Mouse (Mus musculus) adrenal gland, adult 2 months (tissue): ENCODE results near the gene Wwp2. TPM values are rescaled to one million over a fixed set of nuclear protein-coding genes. Genes with fewer than 3 reads are reported as not detected.

Experiments used
- DNase-seq: peaks from one replicate; pipeline ENCODE4 v3.0.0; 2021
- polyA plus RNA-seq: library from polyadenylated mRNA; depleted of rRNA; stranded (reverse); fragments of >200 nt; gene quantifications from 2 replicates; pipeline ENCODE4 v1.2.3, GENCODE M21; 2012
- total RNA-seq, 2 experiments: library from RNA; stranded (reverse); gene quantifications; 2 replicates each; pipeline ENCODE4 v1.2.3; 2021

Wwp2 gene
- total and polyA plus RNA-seq, 3 experiments: 22.2 to 34.5 (median 30.8) TPM

- DNase-seq: no peak
Measured at GRCm38 (mm10) chr8:107510766-107511165, 74.6 kb downstream of the Wwp2 start.

- no peak for DNase-seq
Measured at GRCm38 (mm10) chr8:107513249-107513648, 77.1 kb downstream of the Wwp2 start.

DNA sequence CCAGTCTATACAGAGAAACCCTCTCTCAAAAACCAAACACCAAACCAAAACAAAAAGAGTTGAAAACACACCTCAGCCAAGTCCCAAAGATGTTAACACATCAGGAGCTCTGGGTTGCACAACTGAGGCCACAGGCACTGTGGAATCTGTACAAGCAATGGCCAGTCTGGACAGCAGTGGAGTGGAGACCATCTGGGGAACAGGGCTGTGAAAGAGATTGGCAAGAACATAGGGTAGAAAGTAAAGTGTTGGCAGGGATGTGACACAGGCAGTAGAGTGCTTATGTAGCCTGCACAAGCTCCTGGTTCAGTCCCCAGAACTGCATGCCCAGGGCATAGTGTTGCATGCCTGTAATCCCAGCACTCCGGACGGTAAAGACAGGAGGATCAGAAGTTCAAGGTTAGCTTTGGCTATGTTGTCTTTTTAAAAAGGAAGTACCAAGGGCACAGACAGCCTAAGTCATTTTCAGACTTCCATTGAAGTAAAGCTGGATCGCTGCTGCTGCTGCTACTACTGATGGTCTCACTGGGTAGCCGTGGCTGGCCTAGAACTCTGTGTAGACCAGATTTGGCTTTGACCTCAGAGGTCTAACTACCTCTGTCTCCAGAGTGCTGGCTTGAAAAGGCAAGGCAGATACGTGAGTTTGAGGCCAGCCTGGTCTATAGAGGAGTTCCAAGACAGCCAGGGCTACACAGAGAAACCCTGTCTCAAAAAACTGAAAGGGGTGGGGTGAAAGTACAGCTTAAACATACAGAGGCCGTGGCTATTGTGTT lies 79.0 kb downstream of the Wwp2 start:
- peak; percentile 17 for DNase-seq

- DNase-seq: no peak
Measured at GRCm38 (mm10) chr8:107518726-107519125, 82.6 kb downstream of the Wwp2 start.

- DNase-seq: no peak
Measured at GRCm38 (mm10) chr8:107519860-107520259, 83.7 kb downstream of the Wwp2 start.

DNA sequence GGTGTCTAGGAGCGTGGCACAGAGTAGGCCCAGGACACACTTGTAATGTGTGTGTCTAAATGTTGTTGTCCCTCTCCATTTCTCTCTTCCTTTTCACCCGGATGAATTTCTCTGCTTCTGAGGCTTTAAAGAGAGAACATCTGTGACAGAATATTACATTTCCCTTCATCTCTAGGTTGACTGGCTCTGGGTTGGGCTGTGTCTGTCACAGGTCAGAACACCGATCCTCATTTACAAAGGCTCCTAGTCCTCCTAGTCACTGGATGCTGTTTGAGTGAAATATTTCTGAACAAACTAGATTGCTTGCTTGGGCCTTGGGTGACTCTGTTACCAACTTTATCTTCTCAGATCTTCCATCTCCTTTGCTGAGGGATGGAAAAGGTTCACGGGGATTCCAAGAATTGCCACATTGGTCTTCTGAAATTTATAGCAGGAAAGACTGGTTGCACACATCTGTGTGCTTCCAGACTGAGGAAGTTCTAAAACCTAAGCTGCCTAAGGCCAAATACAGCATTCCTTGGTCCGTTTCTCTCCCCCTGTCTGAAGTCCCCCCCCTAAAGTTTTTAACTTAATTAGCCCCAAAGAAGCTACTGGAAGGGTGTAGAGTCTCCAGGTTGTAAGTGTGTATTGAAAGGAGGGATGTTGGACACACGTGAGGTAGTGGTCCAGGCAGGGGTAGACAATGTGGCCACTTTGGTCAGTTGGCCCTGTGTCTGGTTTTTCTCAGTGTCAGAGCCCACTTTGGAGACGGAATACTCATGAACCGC lies 85.8 kb downstream of the Wwp2 start:
- no peak for DNase-seq

DNA sequence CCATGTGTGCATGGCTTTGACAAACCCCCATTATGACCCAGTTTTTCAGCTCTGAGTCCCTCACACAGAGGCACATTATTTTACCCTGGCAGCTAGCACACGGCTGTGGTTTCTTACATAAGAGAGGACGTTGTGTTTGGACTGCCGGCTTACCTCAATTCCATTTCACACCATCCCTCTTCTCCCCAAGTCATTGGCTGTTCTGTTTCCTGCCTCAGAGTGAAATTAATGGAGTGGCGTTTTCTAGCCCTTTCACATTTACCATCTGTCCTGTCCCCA lies 86.3 kb downstream of the Wwp2 start:
- DNase-seq: no peak

- no peak for DNase-seq
Measured at GRCm38 (mm10) chr8:107524535-107524934, 88.4 kb downstream of the Wwp2 start.

GRCm38 (mm10) chr8:107528786-107529185 lies 92.6 kb downstream of the Wwp2 start:
- no peak for DNase-seq

GRCm38 (mm10) chr8:107537472-107537871 lies 101.3 kb downstream of the Wwp2 start:
- no peak for DNase-seq

- DNase-seq: no peak
Measured at GRCm38 (mm10) chr8:107540623-107541022, 104.5 kb downstream of the Wwp2 start.

DNA sequence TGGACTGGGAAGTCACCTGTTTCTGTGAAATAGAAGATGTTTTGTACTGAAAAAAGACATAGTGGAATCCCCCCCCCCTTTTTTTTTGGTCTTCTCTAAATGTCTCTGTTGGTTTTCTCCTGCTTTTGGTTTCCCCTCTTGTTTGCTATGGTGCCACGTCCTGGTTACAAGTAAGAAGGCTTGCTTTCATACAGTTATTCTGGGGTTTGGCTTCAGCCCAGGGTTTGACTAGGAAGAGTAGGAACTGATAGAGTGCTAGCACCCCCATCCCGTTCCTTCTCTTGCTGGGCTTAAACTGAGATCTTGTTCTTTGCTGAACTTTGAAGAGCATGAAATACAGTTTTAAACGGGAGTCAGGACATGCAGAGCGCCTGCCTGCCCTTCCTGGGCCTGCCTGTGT lies 105.2 kb downstream of the Wwp2 start:
- DNase-seq: no peak

DNA sequence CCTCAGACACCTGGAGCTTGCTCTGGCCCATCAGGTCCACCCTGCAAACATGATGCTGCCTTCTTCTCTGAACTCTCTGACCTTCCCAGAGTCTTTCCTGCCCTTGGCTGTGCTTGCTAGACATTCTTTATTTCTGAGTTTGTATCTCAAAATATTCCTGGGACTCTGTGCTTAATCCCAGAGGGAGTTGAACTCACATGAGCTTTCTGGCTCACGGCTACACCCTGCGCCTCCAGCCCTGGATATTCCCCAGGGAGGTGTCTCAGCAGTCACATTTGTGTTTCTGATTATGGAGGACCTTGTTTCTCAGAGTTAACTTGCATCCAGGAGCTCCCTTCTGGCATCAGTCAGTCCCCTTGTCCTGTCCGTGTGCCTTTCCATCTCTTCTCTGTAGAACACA lies 106.0 kb downstream of the Wwp2 start:
- DNase-seq: no peak

DNA sequence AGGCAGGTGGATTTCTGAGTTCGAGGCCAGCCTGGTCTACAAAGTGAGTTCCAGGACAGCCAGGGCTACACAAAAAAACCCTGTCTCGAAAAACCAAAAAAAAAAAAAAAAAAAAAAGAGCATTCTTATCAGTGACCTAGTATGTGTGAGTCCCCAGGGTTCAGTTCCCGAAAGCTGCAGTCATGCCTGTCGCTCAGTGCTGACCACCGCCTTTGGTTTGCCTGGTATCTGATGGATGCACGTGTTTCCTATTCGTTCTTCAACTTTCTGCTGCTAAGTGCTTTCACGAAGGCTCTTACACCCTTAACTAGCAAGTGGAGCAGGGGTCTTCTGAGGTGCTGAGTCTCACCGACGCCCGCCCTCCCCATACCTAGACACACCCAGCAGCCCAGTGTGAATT lies 107.5 kb downstream of the Wwp2 start:
- no peak for DNase-seq

- DNase-seq: no peak
Measured at GRCm38 (mm10) chr8:107544211-107544610, 108.0 kb downstream of the Wwp2 start.

DNA sequence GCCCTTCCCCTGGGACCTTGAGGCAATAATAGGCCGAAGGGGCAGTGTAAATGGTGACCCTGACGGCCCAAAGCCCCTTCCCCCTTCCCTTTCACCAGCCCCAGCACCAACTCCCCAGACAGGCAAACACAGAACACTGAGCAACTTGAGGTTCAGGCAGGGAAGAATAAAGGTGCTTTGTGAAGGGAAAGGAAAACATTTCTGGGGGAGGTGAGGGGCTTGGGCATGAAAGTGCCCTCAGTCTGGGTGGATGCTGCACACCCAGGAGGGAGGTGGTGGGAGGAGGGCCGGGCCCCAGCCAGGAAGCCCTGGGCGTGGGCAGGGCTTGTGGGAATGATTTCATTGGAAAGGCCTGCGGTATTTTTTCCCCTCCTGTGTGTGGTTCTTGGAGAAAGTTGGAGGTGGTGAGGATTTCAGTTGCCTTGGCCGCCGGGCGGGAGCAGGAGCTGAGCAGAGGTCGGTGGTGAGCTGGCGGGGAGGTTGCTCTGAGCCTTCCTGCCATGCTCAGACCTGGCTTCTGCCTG lies 108.5 kb downstream of the Wwp2 start:
- no peak for DNase-seq

GRCm38 (mm10) chr8:107545621-107546152 lies 109.5 kb downstream of the Wwp2 start:
- DNase-seq: no peak

DNA sequence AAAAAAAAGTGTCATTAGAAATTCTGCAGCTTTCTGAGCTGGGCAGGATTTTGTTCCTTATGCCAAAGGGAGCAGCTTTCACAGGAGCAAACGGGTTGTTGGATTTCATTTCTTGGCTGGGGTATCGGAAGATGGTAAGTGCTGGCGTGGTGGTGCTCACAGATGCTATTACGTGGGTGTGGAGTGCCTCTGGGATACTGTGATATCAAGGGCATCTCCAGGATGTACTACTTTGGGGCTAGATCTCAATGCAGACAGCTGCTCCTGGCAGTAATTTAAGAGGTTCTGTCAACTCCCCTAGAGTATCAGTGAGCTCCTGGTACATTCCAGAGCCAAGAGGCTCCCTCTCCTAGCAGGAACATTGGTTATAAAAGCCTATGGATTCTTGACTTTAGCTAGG lies 110.0 kb downstream of the Wwp2 start:
- no peak for DNase-seq

DNA sequence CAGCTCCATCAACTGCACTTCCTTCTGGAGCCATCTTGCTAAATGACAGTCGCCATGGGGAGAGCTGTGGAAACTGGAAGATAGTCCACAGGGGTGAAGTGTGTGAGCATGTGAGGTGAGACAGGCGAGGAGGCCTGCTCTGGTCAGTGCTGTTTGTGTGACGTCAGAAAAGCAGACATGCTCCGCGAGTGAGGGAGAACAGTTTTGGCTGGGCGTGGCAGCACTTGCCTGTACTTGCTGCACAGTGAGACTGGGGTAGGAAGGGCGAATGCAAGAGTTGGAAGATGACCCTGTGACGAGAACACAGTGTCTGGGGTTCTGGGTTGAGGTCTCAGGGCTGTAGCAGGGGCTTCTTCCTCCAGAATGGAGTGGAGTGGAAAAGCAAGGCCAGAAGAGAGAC lies 110.7 kb downstream of the Wwp2 start:
- DNase-seq: no peak

- DNase-seq: no peak
Measured at GRCm38 (mm10) chr8:107552234-107552633, 116.1 kb downstream of the Wwp2 start.

DNA sequence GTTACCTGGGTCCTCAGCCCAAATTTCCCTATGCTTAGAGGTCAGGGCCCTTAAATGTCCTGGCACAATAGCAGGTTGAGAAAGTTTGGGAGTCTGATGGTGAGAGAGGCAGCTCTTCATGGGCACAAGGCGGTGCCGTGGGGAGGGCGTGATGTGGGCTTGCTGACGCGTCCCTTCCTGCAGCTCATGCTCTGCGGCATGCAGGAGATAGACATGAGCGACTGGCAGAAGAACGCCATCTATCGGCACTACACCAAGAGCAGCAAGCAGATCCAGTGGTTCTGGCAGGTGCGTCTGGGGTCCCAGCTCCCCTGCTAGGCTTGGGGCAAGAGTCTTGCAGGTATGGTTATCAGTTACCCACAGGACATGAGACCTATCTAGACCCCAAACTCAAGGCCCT lies 119.1 kb downstream of the Wwp2 start:
- no peak for DNase-seq

- no peak for DNase-seq
Measured at GRCm38 (mm10) chr8:107556511-107556936, 120.4 kb downstream of the Wwp2 start.

DNA sequence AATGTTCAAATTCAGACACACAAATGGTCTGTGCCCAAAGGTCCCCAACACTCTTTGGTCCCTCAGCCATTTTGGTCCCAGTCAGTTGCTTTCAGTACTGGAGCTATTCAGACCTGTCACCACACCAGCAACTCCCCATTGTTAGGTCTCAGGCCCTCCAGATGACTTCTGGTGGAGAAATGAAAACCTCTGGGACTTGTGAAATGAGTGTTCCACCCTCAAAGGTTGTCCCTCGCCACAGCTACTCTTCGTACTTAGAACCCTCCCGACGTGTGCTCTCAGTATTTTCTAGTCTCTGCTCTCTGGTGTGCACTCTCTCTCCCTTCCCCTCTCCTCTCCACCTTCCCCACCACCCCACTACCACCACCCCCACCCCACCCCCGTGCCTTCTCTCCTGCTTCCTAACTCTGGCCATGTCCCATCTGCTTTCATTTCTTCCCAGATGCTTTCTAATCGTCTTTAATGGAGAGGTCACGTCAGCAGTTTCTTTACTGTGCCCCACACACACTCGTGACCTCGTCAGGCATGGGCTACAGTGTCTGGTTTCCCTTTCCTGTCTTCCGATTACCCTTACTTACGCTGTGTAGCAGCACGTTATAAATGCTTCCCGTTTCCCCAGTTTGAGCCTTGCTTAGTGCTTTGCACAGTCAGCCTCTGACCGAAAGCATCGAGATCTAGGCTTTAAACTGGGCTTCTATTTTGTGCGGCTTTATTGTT lies 124.8 kb downstream of the Wwp2 start:
- no peak for DNase-seq
